Mouse (Mus musculus) lung, postnatal 0 days (tissue): Measurements from ENCODE around the gene Ehd2. TPM values are rescaled to one million over a fixed set of nuclear protein-coding genes. Genes with fewer than 3 reads are reported as not detected.
A peak's percentile ranks its signal among the peaks of the same experiment; 100 is the strongest.

ENCODE experiments used
- ATAC-seq: fragments of 200-750 bp; cut with Nextera tagmentation; 2 replicates; pipeline ENCODE4 v1.8.0; 2017; ENCODE audit warnings: moderate library complexity
- DNase-seq: peaks from one replicate; pipeline ENCODE4 v3.0.0-alpha.2; 2016; ENCODE audit warnings: low spot score
- H3K27ac ChIP-seq: fragments of 300-500 bp; sonication (generic); 2 replicates; pipeline ENCODE4 v1.5.1; 2014; ENCODE audit warnings: antibody characterized with exemption, mild to moderate bottlenecking, low read length, mixed read lengths
- H3K27me3 ChIP-seq: fragments of 300-500 bp; sonication (generic); replicated peaks from 2 replicates; pipeline ENCODE4 v1.6.1; 2014; ENCODE audit warnings: low read length, mixed read lengths; ENCODE audit not compliant: insufficient read depth
- H3K36me3 ChIP-seq: fragments of 300-500 bp; sonication (generic); 2 replicates; pipeline ENCODE4 v1.6.1; 2014; ENCODE audit warnings: low read length, mixed read lengths; ENCODE audit not compliant: insufficient read depth
- H3K4me1 ChIP-seq: fragments of 300-500 bp; sonication (generic); 2 replicates; pipeline ENCODE4 v1.6.1; 2014; ENCODE audit warnings: antibody characterized with exemption, low read depth, low read length, mixed read lengths; ENCODE audit not compliant: insufficient read depth
- H3K4me2 ChIP-seq: fragments of 300-500 bp; sonication (generic); replicated peaks from 2 replicates; pipeline ENCODE4 v1.6.1; 2014; ENCODE audit warnings: low read depth, mild to moderate bottlenecking, low read length, moderate library complexity, mixed read lengths
- H3K4me3 ChIP-seq: fragments of 300-500 bp; sonication (generic); 2 replicates; pipeline ENCODE4 v1.5.1; 2014; ENCODE audit warnings: low read depth, low read length
- H3K9ac ChIP-seq: fragments of 300-500 bp; sonication (generic); replicated peaks from 2 replicates; pipeline ENCODE4 v1.6.1; 2014; ENCODE audit warnings: low read depth, mild to moderate bottlenecking
- H3K9me3 ChIP-seq: fragments of 300-500 bp; sonication (generic); 2 replicates; pipeline ENCODE4 v1.6.1; 2016; ENCODE audit warnings: low read length, mixed read lengths
- CTCF ChIP-seq: IDR thresholded peaks from 2 replicates; pipeline ENCODE4 v1.5.1; 2016; ENCODE audit warnings: antibody characterized with exemption, mild to moderate bottlenecking
- EP300 ChIP-seq: IDR thresholded peaks from 2 replicates; pipeline ENCODE4 v1.6.1; 2016; ENCODE audit warnings: antibody characterized with exemption, mild to moderate bottlenecking, control low read depth
- WGBS: fragments of 180-500 bp; shearing (Covaris S2); extraction: QIAGEN DNeasy Blood & Tissue Kit; methylation state at CpG from one replicate; pipeline ENCODE4 v1.1.7; 2014; 5-methylcytosine and 5-hydroxymethylcytosine counted together
- polyA plus RNA-seq: library from polyadenylated mRNA; unstranded; fragments of >200 nt; fragmentation: Nextera tagmentation; extraction: Ambion mirVana; gene quantifications from 2 replicates; pipeline ENCODE4 v1.2.1, GENCODE M21; 2015

Ehd2 gene
- polyA plus RNA-seq, 1 experiment from 2014 or later = 92.2 TPM

- Histone ChIP-seq H3K4me3 (no peak overlapping the region), H3K36me3 (peaks cover 8% of the 10 kb centered on the region; the same call in 1 of the 2 replicates), H3K4me1 (no peaks in the 10 kb centered on the region; the same call in 1 of the 2 replicates), H3K27ac (no peak overlapping the region), H3K9ac (no peak overlapping the region), H3K4me2 (no peak overlapping the region), H3K9me3 (no peaks in the 10 kb centered on the region), H3K27me3 (no peaks in the 10 kb centered on the region)
- DNase-seq = peak; percentile 60
- WGBS = 25% methylated on average over 2 of the region's 2 CpGs
- TF ChIP-seq EP300 (no peak), CTCF (peak; percentile 84)
- ATAC-seq = no peak
These were observed 53.1 kb downstream of the Ehd2 start for GRCm38 (mm10) chr7:15914252-15914651.

GRCm38 (mm10) chr7:15912183-15912582, 55.2 kb downstream of the Ehd2 start:
- H3K4me2 ChIP-seq = no peak overlapping the region
- no peak overlapping the region for H3K27ac ChIP-seq
- no peaks in the 10 kb centered on the region for H3K36me3 ChIP-seq
- no peaks in the 10 kb centered on the region for H3K9me3 ChIP-seq
- ATAC-seq = peak; percentile 88
- DNase-seq = peak; percentile 88
- TF ChIP-seq CTCF = peak; percentile 86
- TF ChIP-seq EP300 = no peak
- H3K4me1 ChIP-seq = no peaks in the 10 kb centered on the region; the same call in 1 of the 2 replicates
- no peak overlapping the region for H3K4me3 ChIP-seq
- H3K9ac ChIP-seq = no peak overlapping the region
- 1% methylated on average over 4 of the region's 4 CpGs for WGBS
- no peaks in the 10 kb centered on the region for H3K27me3 ChIP-seq

GRCm38 (mm10) chr7:15910521-15910920, 56.8 kb downstream of the Ehd2 start:
- no peak for DNase-seq
- TF ChIP-seq EP300 (no peak), CTCF (no peak)
- Histone ChIP-seq H3K4me3 (no peak overlapping the region), H3K27ac (no peak overlapping the region), H3K27me3 (no peaks in the 10 kb centered on the region), H3K4me2 (no peak overlapping the region), H3K4me1 (no peaks in the 10 kb centered on the region; the same call in 1 of the 2 replicates), H3K9me3 (no peaks in the 10 kb centered on the region), H3K36me3 (no peaks in the 10 kb centered on the region), H3K9ac (no peak overlapping the region)
- 60% methylated on average over 5 of the region's 5 CpGs for WGBS
- ATAC-seq = no peak

GRCm38 (mm10) chr7:15907971-15908590, 59.3 kb downstream of the Ehd2 start:
- Histone ChIP-seq H3K36me3 (no peaks in the 10 kb centered on the region), H3K4me2 (no peak overlapping the region), H3K4me1 (no peaks in the 10 kb centered on the region), H3K9me3 (no peaks in the 10 kb centered on the region), H3K27me3 (no peaks in the 10 kb centered on the region), H3K27ac (no peak overlapping the region), H3K4me3 (no peak overlapping the region), H3K9ac (no peak overlapping the region)
- no peak for DNase-seq
- TF ChIP-seq EP300 = no peak
- TF ChIP-seq CTCF = no peak
- 66% methylated on average over 8 of the region's 8 CpGs for WGBS
- ATAC-seq = no peak

GRCm38 (mm10) chr7:15906602-15907001, 60.8 kb downstream of the Ehd2 start:
- ATAC-seq (no peak), DNase-seq (no peak)
- Histone ChIP-seq H3K4me2 (no peak overlapping the region), H3K27ac (no peak overlapping the region), H3K9me3 (no peaks in the 10 kb centered on the region), H3K36me3 (no peaks in the 10 kb centered on the region), H3K4me1 (no peaks in the 10 kb centered on the region), H3K4me3 (no peak overlapping the region), H3K9ac (no peak overlapping the region), H3K27me3 (no peaks in the 10 kb centered on the region)
- TF ChIP-seq EP300 = no peak
- TF ChIP-seq CTCF = no peak
- WGBS = 90% methylated on average over 1 of the region's 1 CpGs

DNA sequence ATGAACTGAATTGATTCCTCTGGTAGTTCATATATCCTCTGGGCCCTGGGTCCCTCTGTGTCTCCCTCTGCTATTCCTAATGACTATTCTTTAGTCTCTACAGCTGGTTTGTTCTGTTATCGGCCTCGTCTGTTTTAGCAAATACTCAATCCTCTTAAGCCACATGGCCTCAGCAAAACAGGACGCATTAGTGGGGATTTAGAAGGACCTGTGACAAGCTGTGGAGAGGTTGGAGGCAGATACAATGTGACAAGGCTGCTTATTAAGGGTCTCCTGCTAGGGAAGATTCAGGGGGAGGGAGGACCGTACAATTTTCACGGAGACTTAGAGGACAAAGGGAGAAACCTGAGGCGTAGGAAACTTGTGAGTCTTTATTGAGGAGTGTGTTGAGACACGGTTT, 61.5 kb downstream of the Ehd2 start:
- Histone ChIP-seq H3K4me2 (no peak overlapping the region), H3K27me3 (no peaks in the 10 kb centered on the region), H3K9ac (no peak overlapping the region), H3K27ac (no peak overlapping the region), H3K9me3 (no peaks in the 10 kb centered on the region), H3K36me3 (no peaks in the 10 kb centered on the region), H3K4me3 (no peak overlapping the region), H3K4me1 (no peaks in the 10 kb centered on the region)
- TF ChIP-seq EP300 (no peak), CTCF (no peak)
- WGBS = 71% methylated on average over 7 of the region's 7 CpGs
- ATAC-seq (no peak), DNase-seq (no peak)
